Mouse (Mus musculus) kidney, adult 11 months (tissue): Measurements from ENCODE around the gene Mink1.

ENCODE experiments used
- DNase-seq: peaks from one replicate; pipeline ENCODE4 v3.0.0; 2022

The Mink1 gene

GRCm38 (mm10) chr11:70639976-70640375 lies 77.3 kb downstream of the Mink1 start:
- DNase-seq: no peak

- no peak for DNase-seq
Measured at GRCm38 (mm10) chr11:70641241-70641640, 78.6 kb downstream of the Mink1 start.

DNA sequence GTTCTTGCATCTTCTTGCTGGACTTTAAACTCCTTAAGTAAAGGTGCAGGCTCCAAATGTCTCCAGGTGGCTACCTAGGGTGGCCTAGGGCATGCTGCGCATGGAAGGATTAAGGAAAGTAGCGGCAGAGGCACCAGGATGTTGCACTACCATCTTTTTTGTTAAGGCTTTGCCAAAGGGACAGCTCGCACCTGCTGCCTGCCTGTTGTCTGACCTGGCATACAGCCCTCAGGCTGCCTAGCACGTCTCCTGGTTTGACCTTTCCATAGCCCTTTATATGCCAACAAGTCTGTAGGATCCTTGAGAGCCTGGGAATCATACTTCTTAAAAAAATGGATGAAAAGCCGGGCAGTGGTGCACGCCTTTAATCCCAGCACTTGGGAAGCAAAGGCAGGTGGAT lies 80.4 kb downstream of the Mink1 start:
- DNase-seq: no peak

DNA sequence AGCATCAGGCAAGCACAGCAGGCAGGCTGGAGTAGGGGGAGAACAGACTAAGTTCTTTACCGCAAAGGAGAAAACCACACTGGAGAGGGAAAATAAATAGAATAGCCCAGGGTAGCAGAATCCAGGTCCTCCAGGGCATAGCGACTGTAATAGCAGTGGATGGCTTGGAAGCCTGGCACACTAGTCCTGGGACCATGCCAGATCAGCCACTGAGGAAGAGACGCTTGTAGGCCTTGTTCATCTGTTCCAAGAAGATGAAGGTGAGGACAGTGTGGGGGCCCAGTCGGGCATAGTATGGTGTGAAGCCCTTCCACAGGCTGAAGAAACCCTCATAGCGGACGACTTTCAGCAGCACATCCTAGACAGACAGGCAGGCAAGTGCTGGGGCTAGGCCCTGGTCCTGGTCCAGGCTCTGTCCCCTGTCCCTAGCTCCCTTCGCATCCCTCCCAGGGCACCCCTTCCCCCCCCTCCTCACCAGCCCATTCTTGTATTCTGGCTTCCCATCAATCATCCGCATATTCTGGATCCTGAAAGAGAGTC lies 82.0 kb downstream of the Mink1 start:
- DNase-seq: no peak

DNA sequence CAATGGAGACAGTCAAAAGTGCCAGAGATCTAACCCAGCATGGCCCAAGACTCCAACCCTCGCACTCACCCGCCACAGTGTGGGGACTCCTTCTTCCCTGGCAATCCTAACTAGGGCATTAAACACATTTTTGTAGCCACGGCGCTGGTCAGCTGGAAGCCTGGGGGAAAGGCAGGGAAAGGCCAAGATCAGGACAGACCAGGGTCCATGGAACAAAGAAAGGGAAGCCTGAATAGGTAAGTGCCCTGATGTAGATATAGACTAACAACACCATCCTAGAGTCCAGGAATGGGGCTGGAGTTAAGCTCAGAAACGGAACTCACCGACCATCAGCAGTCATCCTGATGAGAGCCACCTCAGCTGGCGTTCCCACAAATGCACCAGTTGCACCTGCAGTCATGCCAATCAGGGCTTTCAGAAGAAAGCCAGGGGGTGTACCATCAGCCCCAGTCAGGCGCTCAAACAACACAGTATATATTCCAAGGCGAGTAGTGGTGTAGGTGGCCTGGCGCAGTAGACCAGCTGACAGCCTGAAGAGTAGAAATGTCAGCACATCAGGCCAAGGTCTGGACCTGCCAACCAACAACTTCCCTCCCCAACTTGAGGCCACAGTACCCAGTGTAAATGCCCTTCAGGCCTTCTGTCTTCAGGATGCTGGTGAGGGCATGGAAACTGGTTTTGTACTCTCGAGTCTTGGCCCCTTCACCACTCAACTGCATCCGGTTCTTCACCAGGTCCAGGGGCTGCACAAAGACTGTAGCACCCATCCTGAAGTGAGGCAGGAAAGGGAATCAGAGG lies 83.0 kb downstream of the Mink1 start:
- DNase-seq: no peak

DNA sequence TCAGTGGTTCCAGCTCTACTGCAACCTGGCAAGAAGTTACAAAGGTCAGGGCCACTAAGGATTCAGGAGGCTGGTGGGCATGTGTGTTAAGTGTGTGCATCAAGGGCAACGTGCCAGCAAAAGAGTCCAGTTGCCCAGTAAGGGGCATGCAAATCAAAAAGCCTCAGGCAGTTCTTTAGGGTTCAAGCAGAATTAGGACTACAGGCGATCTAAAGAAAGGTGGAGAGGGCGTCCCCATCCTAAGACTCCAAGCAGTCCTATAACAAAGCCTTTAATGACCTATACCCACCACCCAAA lies 83.5 kb downstream of the Mink1 start:
- peak; percentile 71 for DNase-seq

DNA sequence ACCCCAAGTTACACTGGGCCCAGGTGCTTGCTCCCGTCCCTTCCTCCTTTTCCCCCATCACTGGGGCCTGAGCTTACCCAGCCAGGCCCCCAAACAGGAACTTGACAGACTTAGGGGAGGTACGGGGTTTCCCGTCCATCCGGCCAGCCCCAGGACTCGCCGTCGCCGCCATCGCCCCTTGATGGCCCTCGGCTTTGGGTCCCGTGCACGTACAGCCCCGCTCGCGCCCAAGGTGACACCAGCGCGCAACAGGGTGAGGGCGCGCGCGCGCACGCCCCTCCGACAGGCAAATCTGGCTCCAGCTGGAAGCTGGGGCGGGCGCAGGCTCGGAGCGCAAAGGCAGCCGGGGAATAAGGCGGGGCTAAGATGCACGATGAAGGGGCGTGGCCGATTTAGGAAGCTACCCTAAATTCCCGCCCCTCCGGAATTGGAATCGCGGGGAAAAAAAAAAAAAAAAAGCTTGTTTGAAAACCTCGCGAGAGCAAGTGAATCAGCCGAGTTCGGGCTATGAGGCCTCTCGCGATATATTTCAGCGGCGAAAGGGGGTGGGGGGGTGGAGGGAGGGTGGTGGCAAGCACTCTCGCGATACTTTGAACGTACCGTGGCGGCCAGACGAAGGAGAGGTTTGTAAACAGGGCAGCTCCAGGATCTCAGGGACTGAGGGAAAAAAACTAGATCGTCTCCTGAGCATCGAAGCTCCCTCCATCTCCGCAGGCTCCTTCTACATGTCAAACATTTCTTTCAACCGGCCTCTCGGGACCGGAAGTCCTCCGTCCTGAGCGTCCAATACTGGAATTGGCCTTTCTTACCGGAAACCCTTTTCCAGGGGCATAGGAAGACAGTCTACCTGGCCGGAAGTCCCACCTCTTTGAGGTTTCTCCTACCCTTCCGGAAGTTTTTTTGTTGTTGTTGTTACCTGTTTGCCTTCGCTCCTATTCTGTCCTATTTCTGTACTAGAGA lies 84.3 kb downstream of the Mink1 start, which contains the start of the genes Rnf167 and Slc25a11:
TSS of gene Rnf167 (plus strand) at position 545 of the 960 bp plus-strand sequence.
TSS of gene Slc25a11 (minus strand) at position 789 of the 960 bp plus-strand sequence.
- peak; percentile 97 for DNase-seq

DNA sequence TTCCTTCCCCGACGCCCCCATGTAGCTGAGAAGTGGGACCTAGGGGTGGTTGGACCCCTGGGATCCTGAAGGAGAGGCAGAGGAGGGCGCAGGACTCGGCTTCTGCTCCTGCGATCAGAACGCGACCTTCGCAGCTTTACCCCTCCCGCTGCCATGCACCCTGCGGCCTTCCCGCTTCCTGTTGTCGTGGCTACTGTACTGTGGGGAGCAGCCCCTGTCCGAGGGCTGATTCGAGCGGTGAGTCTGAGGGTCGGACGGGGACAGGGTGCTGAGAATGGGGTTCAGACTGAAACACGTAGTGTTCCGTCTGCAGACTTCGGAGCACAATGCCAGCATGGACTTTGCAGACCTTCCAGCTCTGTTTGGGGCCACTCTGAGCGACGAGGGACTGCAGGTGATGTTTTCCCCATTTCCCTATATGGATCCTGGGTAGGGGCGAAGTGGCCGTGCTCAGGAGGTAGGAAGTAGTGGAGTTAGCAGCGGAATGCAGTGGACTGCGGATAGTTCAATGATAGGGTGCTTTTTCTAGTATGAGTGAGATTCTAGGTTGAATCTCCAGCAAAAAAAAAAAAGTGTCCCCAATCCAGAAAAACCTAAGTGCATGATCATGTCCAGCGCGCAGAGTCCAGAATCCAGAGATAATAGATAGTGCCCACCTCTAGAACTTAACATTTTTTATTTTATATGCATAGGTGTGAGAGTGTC lies 85.2 kb downstream of the Mink1 start:
- DNase-seq: peak; percentile 48

- no peak for DNase-seq
Measured at GRCm38 (mm10) chr11:70648512-70648911, 85.8 kb downstream of the Mink1 start.

GRCm38 (mm10) chr11:70649185-70649734 lies 86.6 kb downstream of the Mink1 start:
- DNase-seq: no peak

GRCm38 (mm10) chr11:70650322-70651175 lies 87.9 kb downstream of the Mink1 start:
- no peak for DNase-seq

- no peak for DNase-seq
Measured at GRCm38 (mm10) chr11:70651391-70651790, 88.7 kb downstream of the Mink1 start.

DNA sequence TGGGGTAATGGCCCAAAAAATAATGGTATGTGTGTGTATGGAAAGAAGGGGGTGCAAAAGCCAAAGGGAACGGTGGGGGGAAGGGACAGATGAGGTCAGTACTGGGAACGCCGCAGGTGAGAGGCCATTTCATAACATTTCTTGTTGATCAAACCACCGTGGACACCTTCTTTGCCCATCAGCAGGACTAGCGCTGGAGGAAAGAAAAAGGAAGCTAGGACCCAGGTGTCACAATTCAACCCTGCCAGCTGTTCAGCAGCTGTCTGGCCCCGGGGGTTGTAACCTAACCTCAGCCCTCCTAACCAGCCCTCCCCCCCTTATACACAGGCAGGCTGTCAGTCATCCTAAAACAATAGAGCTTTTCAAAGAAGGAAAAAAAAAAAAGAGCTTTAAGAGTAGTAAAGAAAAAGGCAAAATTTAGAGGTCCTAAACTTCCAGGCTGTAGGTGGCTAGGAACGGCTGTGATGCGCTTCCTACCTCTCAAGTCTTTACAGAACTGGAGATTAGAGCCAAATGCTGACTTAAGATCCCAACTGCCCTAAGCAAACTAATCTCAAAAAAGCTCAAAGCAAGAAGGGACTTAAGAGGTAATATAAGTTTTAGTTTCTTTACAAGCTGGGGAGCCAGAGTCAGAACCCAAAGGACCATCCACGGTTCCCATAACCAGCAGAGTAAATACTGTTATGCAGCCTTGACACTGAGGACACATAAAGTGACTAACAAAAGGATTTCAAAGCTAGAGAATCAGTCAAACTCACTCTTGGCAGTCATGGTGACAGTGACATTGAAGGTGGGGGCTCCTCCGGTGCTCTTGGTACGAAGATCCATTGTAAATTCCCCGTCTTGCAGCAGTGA lies 89.6 kb downstream of the Mink1 start:
- DNase-seq: no peak

- no peak for DNase-seq
Measured at GRCm38 (mm10) chr11:70652884-70653344, 90.2 kb downstream of the Mink1 start.

GRCm38 (mm10) chr11:70653345-70654197 lies 90.9 kb downstream of the Mink1 start:
- DNase-seq: peak; percentile 59

DNA sequence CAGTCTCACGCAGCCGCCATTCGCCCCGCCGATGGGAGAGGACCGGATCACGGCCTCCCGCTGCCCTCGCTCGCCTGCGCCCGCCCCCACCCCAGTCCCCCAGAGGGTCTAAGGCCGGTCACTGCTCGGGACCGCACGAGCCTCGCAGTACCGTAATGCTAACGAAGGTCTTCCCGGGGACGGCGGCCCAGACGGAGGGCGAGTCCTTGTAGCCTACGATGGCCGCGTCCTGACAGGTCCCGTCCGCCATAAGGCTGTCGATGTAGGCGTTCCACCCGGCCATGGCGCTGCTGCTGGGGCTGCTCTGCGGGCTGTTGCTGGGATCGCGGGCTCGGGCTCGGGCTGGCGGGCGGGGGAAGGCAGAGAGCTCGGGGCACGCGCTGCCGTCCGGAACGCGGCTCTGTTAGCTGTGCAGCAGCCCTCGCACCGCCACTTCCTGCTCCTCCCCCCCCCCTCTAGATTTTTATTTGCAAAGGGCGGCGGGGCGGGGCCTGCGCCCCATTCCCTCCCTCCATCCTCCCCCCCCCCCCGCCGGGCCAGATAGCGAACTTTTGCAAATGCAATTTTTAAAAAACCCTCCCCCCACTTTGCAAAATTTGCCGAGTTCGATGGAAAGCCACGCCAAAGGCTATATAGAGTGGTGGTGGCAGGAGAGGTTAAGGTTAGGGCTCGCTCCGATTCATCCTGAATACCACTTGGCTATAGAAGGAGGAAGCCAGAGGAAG lies 91.7 kb downstream of the Mink1 start, which contains the start of gene Pfn1:
TSS of gene Pfn1 (minus strand) at position 447 of the 725 bp plus-strand sequence.
- DNase-seq: peak; percentile 64

GRCm38 (mm10) chr11:70654923-70655570 lies 92.4 kb downstream of the Mink1 start:
- peak; percentile 73 for DNase-seq
